Mouse (Mus musculus) Patski (cell line): ENCODE results near the gene Washc2. TPM values are rescaled to one million over a fixed set of nuclear protein-coding genes. Genes with fewer than 3 reads are reported as not detected.
"Not testable (repeated sequence)": the region's sequence is repeated elsewhere in the genome, so short reads cannot be mapped to it uniquely, and the experiment has no call there.

Source experiments
- ATAC-seq: fragments of 100-300 bp; one replicate; pipeline ENCODE4 v1.8.0; 2021
- CTCF ChIA-PET: fragments of 350-600 bp; sonication (Branson Sonifier 250); formaldehyde crosslinking; loops from one replicate; lab custom pipeline; 2022; ENCODE audit warnings: inconsistent platforms; lab: Charles Lee
- POLR2A ChIA-PET: fragments of 350-600 bp; sonication (Branson Sonifier 250); formaldehyde crosslinking; loops from one replicate; lab custom pipeline; 2022; ENCODE audit warnings: antibody characterized with exemption, inconsistent platforms; lab: Charles Lee
- DNase-seq: peaks from one replicate; pipeline ENCODE4 v3.0.0-alpha.2; 2011; ENCODE audit warnings: low read depth, low spot score
- H3K27me3 ChIP-seq: fragments of 371-371 bp; one replicate; pipeline ENCODE4 v1.5.1; 2021
- CTCF ChIP-seq: fragments of 100-300 bp; IDR thresholded peaks from one replicate; pipeline ENCODE4 v1.5.1; 2021
- in situ Hi-C: fragments of 300-500 bp; cut with MboI; formaldehyde crosslinking; loops from 3 replicates; pipeline ENCODE4 v1.11.1; 2018; ENCODE audit warnings: low pct_unique_long_range_greater_than_20kb, mixed read lengths
- polyA plus RNA-seq: library from polyadenylated mRNA; unstranded; gene quantifications from one replicate; pipeline ENCODE4 v1.2.3, GENCODE M21; 2021

Washc2 gene
- polyA plus RNA-seq, 1 experiment from 2014 or later, result 92.9 TPM

DNA sequence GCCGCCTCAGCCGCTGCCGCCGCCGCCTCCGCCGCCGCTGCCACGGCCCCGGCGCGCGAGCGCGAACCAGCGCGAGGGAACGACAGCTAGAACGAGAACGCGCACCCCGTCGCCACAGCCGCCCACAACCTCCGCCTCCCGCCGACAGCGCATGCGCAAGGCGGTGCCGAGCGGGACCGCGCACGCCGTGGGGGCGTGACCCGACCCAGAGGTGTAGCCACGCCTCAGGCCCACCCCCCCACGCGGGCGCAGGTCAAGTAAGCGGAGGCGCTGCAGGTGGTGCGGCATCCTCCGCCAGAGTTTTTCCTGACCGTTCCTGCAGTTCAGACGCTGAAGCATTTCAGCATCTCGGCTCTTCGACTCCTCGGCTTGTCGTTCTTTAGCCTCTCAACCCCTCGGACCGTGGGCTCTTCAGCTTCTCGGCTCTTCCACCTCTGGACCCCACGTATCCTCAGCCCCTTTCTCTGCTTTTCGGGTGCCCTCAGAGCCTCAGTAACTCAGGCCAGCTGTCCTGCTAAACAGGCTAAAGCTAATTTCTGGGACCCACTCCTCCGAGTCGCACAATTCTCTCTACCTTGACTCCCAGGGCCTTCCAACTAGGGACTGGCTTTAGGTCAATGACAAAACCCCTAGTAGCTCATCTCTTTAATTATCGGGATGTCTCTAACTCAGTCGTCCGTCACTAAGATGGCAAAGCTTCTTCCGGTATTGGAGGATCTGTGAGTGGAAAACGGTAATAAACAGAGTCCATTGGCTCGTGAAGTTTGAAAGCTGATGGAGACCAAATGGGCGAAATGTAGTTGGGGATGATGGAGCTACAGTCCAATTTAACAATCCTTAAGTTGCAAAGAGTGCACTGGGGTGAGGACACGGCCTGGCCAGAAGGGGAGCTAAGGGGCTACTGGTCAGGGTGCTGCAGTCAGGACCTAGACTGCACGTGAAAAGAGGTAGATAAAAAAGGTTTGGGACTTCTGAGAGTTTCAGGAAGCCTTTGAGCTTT is 14.1 kb upstream of the Washc2 start, which contains the start of gene Tmcc1:
TSS of gene Tmcc1 (minus strand) at position 93 of the 1,000 bp plus-strand sequence.
- in situ Hi-C loops, result no loop called here
- ChIA-PET CTCF (interaction anchor here (1.0 to 2.0 kb wide), 10 partner anchors 9 to 305 kb away, joined by 3 to 6 read pairs (median 4); partner anchors contain the start of gene Washc2), POLR2A (interaction anchor here (0.9 to 1.2 kb wide), 2 partner anchors 14 to 15 kb away, joined by 4 read pairs; no protein-coding TSS in a partner anchor)
- H3K27me3 ChIP-seq, result no peaks in the 10 kb centered on the region
- peak; percentile 82 for ATAC-seq
- TF ChIP-seq CTCF, result peak; percentile 61
- DNase-seq, result peak; percentile 67

DNA sequence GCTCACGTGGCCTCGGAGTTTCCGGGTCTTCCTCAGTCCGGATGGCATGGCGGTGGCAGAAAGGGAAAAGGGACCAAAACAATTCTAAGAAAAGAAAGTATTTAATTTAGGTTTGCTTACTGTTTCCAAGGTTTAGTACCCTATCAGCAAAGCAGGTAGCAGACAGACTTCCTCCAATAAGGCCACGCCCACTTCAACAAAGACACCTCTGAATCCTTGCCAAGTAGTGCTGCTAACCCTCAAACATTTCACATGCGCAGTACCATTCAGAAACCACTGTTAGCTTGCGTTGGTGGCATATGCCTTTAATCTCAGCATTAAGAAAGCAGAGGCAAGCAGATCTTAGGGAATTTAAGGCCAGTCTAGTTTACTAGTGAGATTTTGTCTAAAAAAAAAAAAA is 12.0 kb upstream of the Washc2 start:
- CTCF ChIA-PET, result interaction anchor here (1.9 kb wide), 1 partner anchor 12 kb away, joined by 4 read pairs; the partner anchor contains the start of gene Washc2
- in situ Hi-C loops, result no loop called here
- no peaks in the 10 kb centered on the region for H3K27me3 ChIP-seq
- POLR2A ChIA-PET, result interaction anchor here (0.7 kb wide), 1 partner anchor 19 kb away, joined by 3 read pairs; no protein-coding TSS in a partner anchor
- no peak for TF ChIP-seq CTCF
- DNase-seq, result no peak
- no peak for ATAC-seq

DNA sequence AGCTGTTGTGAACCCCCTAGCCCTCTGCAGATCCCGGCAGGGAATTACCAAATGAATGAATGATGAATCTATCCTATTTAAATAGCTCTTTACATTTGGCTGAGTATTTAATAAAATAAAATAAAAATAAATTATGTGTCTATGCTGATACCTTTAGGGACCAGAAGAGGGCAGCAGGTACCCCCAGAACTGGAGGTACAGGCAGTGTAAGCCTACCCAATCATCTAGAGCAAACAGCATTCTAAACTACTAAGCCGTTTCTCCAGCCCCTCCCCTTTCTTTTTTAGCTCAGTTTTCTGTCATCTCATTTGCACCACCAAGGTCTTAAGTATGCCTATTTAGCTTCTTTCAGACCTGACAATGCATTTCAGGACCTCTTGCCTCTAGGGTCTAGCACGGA is 9.7 kb upstream of the Washc2 start:
- CTCF ChIA-PET, result interaction anchor here (0.6 to 2.5 kb wide), 10 partner anchors 10 to 372 kb away, joined by 3 to 13 read pairs (median 4); partner anchors contain the start of gene Washc2
- POLR2A ChIA-PET, result interaction anchor here (0.6 kb wide), 1 partner anchor 49 kb away, joined by 3 read pairs; no protein-coding TSS in a partner anchor
- no peaks in the 10 kb centered on the region for H3K27me3 ChIP-seq
- in situ Hi-C loops, result no loop called here
- peak; percentile 77 for TF ChIP-seq CTCF
- DNase-seq (no peak), ATAC-seq (no peak)

DNA sequence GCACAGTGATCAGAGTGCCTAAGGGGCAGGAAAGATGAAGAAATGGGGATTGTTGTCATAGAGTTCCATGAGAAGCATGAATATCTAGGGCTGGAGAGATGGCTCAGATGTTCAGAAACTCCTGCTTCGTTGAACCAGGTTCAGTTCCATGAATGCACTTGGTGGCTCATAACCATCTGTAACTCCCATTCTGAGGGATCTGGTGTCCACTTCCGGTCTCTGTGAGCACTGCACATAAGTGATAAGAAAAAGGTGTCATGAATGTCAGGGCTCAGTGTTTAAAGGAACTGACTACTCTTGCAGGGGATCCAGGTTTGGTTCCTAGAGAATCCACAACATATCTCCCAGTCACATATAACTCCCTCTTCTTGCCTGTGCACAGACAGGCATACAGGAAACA is 8.2 kb upstream of the Washc2 start:
- CTCF ChIA-PET, result no interaction called here
- POLR2A ChIA-PET, result no interaction called here
- no peak for ATAC-seq

DNA sequence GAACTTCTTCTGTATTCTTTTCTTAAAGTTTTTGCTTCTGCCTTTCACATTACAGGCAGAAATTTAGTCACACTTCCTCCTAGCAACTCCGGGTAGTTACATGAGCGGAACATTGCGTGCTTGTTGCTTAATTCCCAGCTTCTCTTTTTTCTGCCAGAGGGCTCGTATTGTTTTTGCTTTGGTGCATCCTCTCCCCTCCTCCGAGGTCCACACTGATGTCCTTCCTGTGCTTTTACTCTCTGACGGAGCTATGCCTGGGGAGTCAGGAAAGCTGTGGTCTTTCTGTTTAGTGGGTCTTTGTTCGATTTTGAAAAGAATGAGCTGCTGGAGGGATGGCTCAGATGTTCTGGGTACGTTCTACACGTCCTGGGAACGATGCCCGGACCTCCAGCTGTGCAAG is 19.9 kb downstream of the Washc2 start:
- CTCF ChIA-PET, result interaction anchor here (1.0 to 2.0 kb wide), 11 partner anchors 8 to 179 kb away, joined by 3 to 9 read pairs (median 4); partner anchors contain the start of gene Washc2
- DNase-seq, result no peak
- in situ Hi-C loops, result no loop called here
- H3K27me3 ChIP-seq, result no peaks in the 10 kb centered on the region
- no peak for ATAC-seq
- TF ChIP-seq CTCF, result no peak
- POLR2A ChIA-PET, result no interaction called here

More for the DNA sequence above, 8.2 kb upstream of the Washc2 start:
- in situ Hi-C loops, result no loop called here
- no peaks in the 10 kb centered on the region for H3K27me3 ChIP-seq
- no peak for DNase-seq
- no peak for TF ChIP-seq CTCF

DNA sequence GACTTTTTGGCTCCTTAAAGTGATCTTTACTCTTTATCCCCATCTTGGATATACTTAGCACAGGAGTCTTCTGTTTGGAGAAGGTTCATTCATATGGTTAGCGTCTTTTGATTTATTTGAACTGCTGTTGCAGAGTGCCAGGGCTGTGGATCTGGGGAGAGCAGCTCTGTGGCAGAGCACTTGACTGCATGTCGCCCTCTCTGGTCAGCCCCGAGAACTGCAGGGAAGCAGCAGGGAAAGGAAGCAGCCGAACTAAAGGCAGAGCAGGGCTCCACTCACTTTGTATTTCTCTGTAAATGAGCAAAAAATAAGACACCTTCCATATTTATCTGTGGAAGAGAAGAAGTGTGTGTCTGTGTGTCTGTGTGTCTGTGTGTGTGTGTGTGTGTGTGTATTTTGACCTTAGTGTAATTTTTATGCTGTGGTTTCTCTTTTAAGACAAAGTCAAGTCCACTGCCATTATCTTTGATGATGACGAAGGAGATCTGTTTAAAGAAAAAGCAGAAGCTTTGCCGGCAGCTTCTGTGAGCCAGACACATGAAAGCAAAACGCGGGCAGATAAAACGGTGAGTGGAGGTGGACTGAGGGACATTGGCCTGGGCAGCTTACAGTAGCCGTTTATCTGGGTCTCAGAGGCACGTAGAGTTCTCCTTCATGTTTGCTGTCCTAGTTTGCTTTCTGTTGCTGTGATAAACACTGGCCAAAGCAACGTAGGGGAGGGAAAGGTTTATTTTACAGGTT is 21.1 kb downstream of the Washc2 start:
- H3K27me3 ChIP-seq, result no peaks in the 10 kb centered on the region
- TF ChIP-seq CTCF, result peak; percentile 94
- in situ Hi-C loops, result no loop called here
- CTCF ChIA-PET, result interaction anchor here (1.0 to 2.0 kb wide), 11 partner anchors 8 to 212 kb away, joined by 3 to 9 read pairs (median 4); partner anchors contain the start of gene Washc2
- POLR2A ChIA-PET, result interaction anchor here (0.6 kb wide), 1 partner anchor 65 kb away, joined by 3 read pairs; no protein-coding TSS in a partner anchor
- ATAC-seq (no peak), DNase-seq (peak; percentile 6)

DNA sequence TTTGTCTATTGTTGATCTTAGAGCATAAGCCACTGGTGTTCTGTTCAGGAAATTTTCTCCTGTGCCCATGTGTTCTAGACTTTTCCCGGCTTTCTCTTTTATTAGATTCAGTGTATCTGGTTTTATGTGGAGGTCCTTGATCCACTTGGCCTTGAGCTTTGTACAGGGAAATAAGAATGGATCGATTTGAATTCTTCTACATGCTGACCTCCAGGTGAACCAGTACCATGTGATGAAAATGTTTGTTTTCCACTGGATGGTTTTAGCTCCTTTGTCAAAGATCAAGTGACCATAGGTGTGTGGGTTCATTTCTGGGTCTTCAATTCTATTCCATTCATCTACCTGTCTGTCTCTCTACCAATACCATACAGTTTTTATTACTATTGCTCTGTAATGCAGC is 27.0 kb downstream of the Washc2 start:
- DNase-seq, H3K27me3 ChIP-seq, POLR2A ChIA-PET, ATAC-seq, in situ Hi-C loops: not testable (repeated sequence)
- CTCF ChIA-PET, result interaction anchor here (1.2 to 1.4 kb wide), 3 partner anchors 8 to 18 kb away, joined by 3 read pairs; no protein-coding TSS in a partner anchor

DNA sequence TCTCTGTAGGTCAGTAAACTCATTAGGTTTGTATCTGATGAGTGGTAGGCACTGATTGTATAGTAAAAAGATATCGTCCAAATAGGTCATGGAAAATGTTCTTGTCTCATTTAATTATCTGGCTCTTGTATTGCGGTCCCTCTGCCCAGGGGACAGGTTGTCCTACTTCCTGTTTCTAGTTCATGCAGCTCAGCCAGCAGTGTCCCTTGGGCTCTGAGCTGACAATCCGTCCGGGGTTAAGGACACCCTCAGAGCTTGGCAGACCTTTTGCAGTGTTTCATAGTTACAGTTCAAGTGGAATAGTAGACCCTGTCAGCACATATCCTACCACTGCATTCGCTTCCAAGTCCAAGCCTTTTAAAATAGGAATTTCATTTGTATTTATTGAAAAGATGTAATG is 27.5 kb downstream of the Washc2 start:
- POLR2A ChIA-PET, result no interaction called here
- in situ Hi-C loops, result no loop called here
- DNase-seq, result no peak

DNA sequence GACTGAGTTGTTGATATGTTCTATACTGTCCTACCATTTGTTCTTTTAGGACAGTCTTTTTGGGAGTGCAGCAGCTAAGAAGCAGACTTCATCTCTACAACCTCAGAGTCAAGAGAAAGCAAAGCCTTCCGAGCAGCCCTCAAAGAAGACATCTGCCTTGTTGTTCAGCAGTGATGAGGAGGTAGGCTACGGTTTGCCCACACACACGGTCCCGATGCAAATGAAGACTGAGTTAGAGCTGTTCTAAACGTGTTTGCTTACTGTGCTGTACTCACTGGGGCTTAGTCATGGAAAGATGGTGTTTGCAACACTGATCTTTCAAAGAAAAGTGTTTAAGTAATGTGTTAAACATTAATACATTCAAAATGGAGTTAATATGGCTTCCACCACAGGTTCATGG is 30.2 kb downstream of the Washc2 start:
- in situ Hi-C loops, result no loop called here
- POLR2A ChIA-PET, result no interaction called here
- CTCF ChIA-PET, result no interaction called here

More for the DNA sequence above, 27.5 kb downstream of the Washc2 start:
- no peak for TF ChIP-seq CTCF
- H3K27me3 ChIP-seq, result no peaks in the 10 kb centered on the region
- no peak for ATAC-seq
- CTCF ChIA-PET, result interaction anchor here (1.2 to 1.4 kb wide), 3 partner anchors 9 to 18 kb away, joined by 3 read pairs; no protein-coding TSS in a partner anchor

DNA sequence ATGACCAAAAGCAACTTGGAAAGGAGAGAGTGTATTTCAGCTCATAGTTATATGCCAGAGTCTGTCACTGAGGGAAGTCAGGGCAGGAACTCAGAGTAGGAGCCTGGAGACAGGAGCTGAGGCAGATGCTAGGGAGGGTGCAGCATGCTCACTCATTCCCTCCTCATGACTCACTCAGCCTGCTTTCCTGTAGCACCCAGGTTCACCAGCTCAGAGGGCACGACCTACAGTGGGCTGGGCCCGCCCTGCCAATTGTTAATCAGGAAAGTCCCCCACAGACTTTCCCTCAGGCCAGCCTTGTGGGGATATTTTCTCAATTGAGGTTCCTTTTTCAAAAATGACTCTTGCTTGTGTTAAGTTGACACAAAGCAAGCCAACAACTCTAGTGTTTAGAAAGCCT is 32.5 kb downstream of the Washc2 start:
- no peak for ATAC-seq
- POLR2A ChIA-PET, result no interaction called here

More for the DNA sequence above, 30.2 kb downstream of the Washc2 start:
- DNase-seq (no peak), ATAC-seq (no peak)
- no peak for TF ChIP-seq CTCF
- H3K27me3 ChIP-seq, result no peaks in the 10 kb centered on the region

More for the DNA sequence above, 32.5 kb downstream of the Washc2 start:
- CTCF ChIA-PET, result interaction anchor here (1.1 to 1.6 kb wide), 2 partner anchors 12 to 42 kb away, joined by 3 to 9 read pairs; no protein-coding TSS in a partner anchor
- no peak for TF ChIP-seq CTCF
- peak; percentile 30 for DNase-seq
- no peaks in the 10 kb centered on the region for H3K27me3 ChIP-seq
- in situ Hi-C loops, result no loop called here
